Mouse (Mus musculus): ENCODE measurements at regions not wholly inside any gene's neighbourhood (a gene's known extent, or its start where the extent isn't known, plus 50 kb on each side); places are given as distances from the start of the nearest gene placed in this dataset.

- no peak for DNase-seq
These were observed 128.6 kb upstream of the Kazn start for GRCm38 (mm10) chr4:142367774-142368173.

- DNase-seq = no peak
These were observed 122.9 kb upstream of the Kazn start for GRCm38 (mm10) chr4:142362071-142362470.

GRCm38 (mm10) chr4:142358866-142359265 lies 119.7 kb upstream of the Kazn start:
- no peak for DNase-seq

- no peak for DNase-seq
These were observed 116.2 kb upstream of the Kazn start for GRCm38 (mm10) chr4:142355387-142355786.

- DNase-seq = no peak
These were observed 114.3 kb upstream of the Kazn start for GRCm38 (mm10) chr4:142353526-142353925.

GRCm38 (mm10) chr4:142351831-142352230 lies 112.6 kb upstream of the Kazn start:
- peak; percentile 51 for DNase-seq

- DNase-seq = no peak
These were observed 111.8 kb upstream of the Kazn start for GRCm38 (mm10) chr4:142350986-142351385.

GRCm38 (mm10) chr4:142348910-142349309 lies 109.7 kb upstream of the Kazn start:
- peak; percentile 55 for DNase-seq

- no peak for DNase-seq
These were observed 103.4 kb upstream of the Kazn start for GRCm38 (mm10) chr4:142342482-142343206.

GRCm38 (mm10) chr4:142341305-142341704 lies 102.1 kb upstream of the Kazn start:
- no peak for DNase-seq

- no peak for DNase-seq
These were observed 100.9 kb upstream of the Kazn start for GRCm38 (mm10) chr4:142340057-142340456.

- DNase-seq = peak; percentile 87
These were observed 98.5 kb upstream of the Kazn start for GRCm38 (mm10) chr4:142337701-142338100.

GRCm38 (mm10) chr4:142336943-142337342 lies 97.7 kb upstream of the Kazn start:
- no peak for DNase-seq

- DNase-seq = no peak
These were observed 94.9 kb upstream of the Kazn start for GRCm38 (mm10) chr4:142334084-142334483.

GRCm38 (mm10) chr4:142330599-142330998 lies 91.4 kb upstream of the Kazn start:
- DNase-seq = no peak

- DNase-seq = no peak
These were observed 90.4 kb upstream of the Kazn start for GRCm38 (mm10) chr4:142329600-142329999.

- no peak for DNase-seq
These were observed 87.3 kb upstream of the Kazn start for GRCm38 (mm10) chr4:142326511-142326910.

GRCm38 (mm10) chr4:142321209-142321863 lies 82.1 kb upstream of the Kazn start:
- no peak for DNase-seq

- no peak for DNase-seq
These were observed 71.1 kb upstream of the Kazn start for GRCm38 (mm10) chr4:142310282-142310681.

GRCm38 (mm10) chr4:142308271-142308670 lies 69.1 kb upstream of the Kazn start:
- DNase-seq = no peak

GRCm38 (mm10) chr4:142307321-142307720 lies 68.1 kb upstream of the Kazn start:
- no peak for DNase-seq

GRCm38 (mm10) chr4:142306076-142306475 lies 66.9 kb upstream of the Kazn start:
- peak; percentile 30 for DNase-seq

- DNase-seq = peak; percentile 17
These were observed 64.3 kb upstream of the Kazn start for GRCm38 (mm10) chr4:142303374-142304020.
